Mouse (Mus musculus): ENCODE results near the gene Cpsf4l.

DNA sequence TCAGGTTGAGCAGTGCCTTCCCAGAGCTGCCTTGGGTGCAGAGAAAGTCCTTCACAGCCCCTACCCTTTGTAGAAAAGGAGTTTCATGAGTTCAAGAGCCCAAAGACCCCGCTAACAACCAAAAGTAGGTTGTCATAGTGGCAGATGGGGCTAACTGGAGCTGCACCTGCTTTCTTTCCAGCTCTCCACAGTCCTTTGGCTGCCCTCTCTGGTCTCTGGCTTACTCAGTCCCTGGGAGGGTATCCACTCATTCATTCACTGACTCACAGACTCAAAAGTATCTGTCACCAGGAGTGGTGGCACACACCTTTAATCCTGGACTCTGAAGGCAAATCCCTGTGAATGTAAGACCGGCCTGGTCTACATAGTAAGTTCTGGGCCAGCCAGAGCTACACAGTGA lies 6.3 kb upstream of the Cpsf4l start:
- TF ChIP-seq CTCF (IDR thresholded peaks at IDR 0.05; ENCODE audit: borderline replicate concordance, control insufficient read depth, extremely low read depth, insufficient read depth, low read length, poor library complexity) (no peak), POLR2A (IDR thresholded peaks at IDR 0.05; ENCODE audit: control insufficient read depth, extremely low read depth, insufficient read depth, low read length, poor library complexity) (no peak)
